Mouse (Mus musculus) limb, embryonic 10.5 days (tissue): ENCODE measurements at regions not wholly inside any gene's neighbourhood (a gene's known extent, or its start where the extent isn't known, plus 50 kb on each side); places are given as distances from the start of the nearest gene placed in this dataset.

Source experiments
- DNase-seq: peaks from one replicate; pipeline ENCODE4 v3.0.0-alpha.2; 2017; ENCODE audit warnings: low spot score
- H3K27ac ChIP-seq: fragments of 300-500 bp; sonication (generic); 2 replicates; pipeline ENCODE4 v1.5.1; 2016; ENCODE audit warnings: mild to moderate bottlenecking
- H3K27me3 ChIP-seq: fragments of 300-500 bp; sonication (generic); 2 replicates; pipeline ENCODE4 v1.6.1; 2016; ENCODE audit warnings: low read depth, mild to moderate bottlenecking; ENCODE audit not compliant: poor library complexity, severe bottlenecking
- H3K36me3 ChIP-seq: fragments of 300-500 bp; sonication (generic); 2 replicates; pipeline ENCODE4 v1.6.1; 2016; ENCODE audit warnings: mild to moderate bottlenecking, moderate library complexity
- H3K4me1 ChIP-seq: fragments of 300-500 bp; sonication (generic); 2 replicates; pipeline ENCODE4 v1.6.1; 2016
- H3K4me3 ChIP-seq: fragments of 300-500 bp; sonication (generic); 2 replicates; pipeline ENCODE4 v1.5.1; 2016; ENCODE audit warnings: mild to moderate bottlenecking, moderate library complexity
- H3K9me3 ChIP-seq: fragments of 300-500 bp; sonication (generic); replicated peaks from 2 replicates; pipeline ENCODE4 v1.6.1; 2016; ENCODE audit warnings: mild to moderate bottlenecking
- WGBS: fragments of 180-500 bp; shearing (Covaris S2); methylation state at CpG from one replicate; pipeline ENCODE4 v1.1.7; 2016; 5-methylcytosine and 5-hydroxymethylcytosine counted together

DNA sequence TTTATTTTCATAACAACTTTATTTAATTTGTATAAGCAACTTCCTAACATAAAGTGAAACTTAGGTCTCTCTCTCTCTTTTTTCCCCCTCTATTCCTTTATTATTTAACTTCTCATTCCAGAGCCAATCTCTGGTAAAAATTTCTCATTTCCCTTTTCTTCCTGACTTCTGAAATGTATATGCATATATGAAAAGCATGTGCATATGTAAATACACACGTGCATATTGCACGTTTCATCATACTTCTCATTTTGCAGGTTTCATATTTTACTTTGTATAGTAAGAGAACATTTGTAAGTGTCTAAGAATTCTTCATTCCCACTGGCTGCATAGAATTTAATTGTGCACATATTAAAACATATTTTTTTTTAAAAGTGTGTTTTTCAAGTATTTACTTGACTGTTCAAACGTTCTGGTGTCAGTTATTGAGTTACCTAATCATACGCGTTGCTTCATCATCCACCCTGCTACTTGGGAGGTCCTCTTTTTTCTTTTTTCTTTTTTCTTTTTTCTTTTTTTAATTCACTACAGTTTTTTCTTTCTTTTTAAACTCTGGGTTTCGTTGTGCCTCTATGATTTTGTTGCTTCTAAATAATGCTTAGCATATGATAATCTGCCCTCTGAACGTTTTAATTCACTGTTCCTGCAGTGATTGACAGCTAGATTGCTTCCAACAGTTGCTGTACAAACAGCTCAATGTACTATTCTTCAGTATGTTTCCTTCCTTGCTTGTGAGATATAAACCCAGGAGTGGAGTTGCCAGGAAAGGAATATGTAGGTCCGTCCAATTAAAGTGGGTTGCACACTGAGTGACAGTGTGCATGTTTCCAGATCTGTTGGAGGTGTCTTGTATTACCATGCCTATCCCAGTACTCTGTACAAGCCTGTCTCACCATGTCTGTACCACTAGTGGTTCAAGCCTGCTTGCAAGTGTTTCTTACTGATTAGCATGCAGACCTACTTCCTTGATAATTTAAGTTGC is 303.2 kb downstream of the Tmem38b start:
- WGBS = 78% methylated on average over 8 of the region's 8 CpGs
- Histone ChIP-seq H3K4me1 (no peaks in the 10 kb centered on the region), H3K4me3 (no peak overlapping the region), H3K36me3 (no peaks in the 10 kb centered on the region), H3K27me3 (0 out of 2 replicates have a peak, but pooled peaks cover 3% of the 10 kb centered on the region), H3K27ac (no peak overlapping the region), H3K9me3 (no peaks in the 10 kb centered on the region)
- no peak for DNase-seq

DNA sequence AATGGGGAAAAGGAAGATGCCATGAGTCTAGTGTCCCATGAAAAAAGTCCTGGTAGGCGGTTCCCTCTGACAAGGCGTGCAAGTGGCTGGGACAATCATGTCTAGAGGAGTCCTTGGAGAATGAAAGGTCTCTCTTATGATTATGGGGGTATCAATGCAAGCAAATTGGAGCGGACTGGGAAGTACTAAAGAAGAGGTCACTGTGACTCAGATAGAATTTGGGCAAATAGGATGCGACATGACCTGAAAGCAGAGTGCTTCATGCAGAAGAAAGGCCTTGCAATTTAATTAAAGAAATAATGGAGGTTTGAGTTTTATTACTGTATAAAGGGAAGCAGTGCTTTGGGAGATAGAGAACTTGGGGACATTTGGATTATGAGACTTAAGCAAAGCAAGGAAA is 330.3 kb downstream of the Tmem38b start:
- H3K4me1 ChIP-seq = no peaks in the 10 kb centered on the region
- no peak for DNase-seq
- H3K36me3 ChIP-seq = no peaks in the 10 kb centered on the region
- H3K9me3 ChIP-seq = no peaks in the 10 kb centered on the region
- H3K4me3 ChIP-seq = no peak overlapping the region
- WGBS = 95% methylated on average over 4 of the region's 4 CpGs
- no peaks in the 10 kb centered on the region for H3K27me3 ChIP-seq
- no peak overlapping the region for H3K27ac ChIP-seq

DNA sequence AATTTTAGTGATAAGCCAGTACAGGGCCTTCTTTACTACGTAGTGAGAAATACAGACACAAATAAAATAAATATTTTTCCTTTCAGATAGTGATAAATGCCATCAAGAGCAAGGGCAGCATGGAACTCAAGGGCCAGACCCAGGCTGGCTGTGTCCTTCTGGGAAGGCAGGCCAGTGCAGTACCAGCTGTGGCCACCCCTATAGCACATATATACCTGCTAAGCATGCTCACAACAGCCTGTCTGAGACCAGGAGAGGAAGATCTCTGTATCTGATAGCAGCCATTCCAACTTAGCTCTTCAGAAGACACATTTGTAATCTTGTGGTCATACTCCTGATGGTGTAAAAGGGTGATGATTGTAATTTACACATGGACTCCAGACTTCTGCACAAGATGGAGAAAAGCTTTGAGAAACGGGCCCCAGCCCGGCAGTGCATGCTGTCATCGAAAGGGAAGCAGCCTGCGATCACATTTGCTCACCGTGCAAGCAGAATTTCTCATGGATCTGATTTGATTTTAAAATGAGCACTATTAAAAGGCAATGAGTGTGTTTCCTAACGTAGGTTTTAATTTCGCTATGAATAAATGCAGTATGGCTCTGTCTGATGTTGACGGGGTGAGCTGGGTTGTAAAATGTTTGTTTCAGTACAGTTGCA is 335.6 kb downstream of the Tmem38b start:
- no peaks in the 10 kb centered on the region for H3K36me3 ChIP-seq
- no peaks in the 10 kb centered on the region for H3K9me3 ChIP-seq
- DNase-seq = no peak
- peaks cover 10% of the 10 kb centered on the region; the same call in 1 of the 2 replicates for H3K4me1 ChIP-seq
- no peak overlapping the region for H3K4me3 ChIP-seq
- WGBS = 91% methylated on average over 9 of the region's 9 CpGs
- H3K27ac ChIP-seq = peak overlapping the region; percentile 63
- H3K27me3 ChIP-seq = no peaks in the 10 kb centered on the region

DNA sequence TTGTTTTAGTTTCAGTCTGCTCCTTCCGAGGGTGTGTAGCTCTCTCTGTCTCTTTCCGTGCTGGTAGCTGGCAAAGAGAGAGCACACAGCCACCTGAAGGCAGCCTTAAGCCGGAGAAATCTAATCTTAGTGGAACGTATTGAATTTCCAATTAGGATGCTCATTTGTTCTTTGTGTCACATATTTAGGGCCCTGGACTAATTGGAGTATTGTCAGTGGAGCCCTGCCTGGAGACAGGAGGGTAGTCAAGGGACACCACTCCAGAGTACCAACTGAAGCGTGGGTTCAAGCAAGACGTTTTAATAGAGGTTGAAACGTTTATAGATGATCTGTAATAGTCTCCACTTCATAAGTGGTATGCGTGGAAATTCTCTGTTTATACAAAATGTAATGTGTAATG is 336.5 kb downstream of the Tmem38b start:
- peaks cover 10% of the 10 kb centered on the region; the same call in 1 of the 2 replicates for H3K4me1 ChIP-seq
- WGBS = 84% methylated on average over 8 of the region's 8 CpGs
- no peaks in the 10 kb centered on the region for H3K36me3 ChIP-seq
- DNase-seq = no peak
- H3K27ac ChIP-seq = peak overlapping the region; percentile 63
- no peaks in the 10 kb centered on the region for H3K27me3 ChIP-seq
- no peak overlapping the region for H3K4me3 ChIP-seq
- no peaks in the 10 kb centered on the region for H3K9me3 ChIP-seq

DNA sequence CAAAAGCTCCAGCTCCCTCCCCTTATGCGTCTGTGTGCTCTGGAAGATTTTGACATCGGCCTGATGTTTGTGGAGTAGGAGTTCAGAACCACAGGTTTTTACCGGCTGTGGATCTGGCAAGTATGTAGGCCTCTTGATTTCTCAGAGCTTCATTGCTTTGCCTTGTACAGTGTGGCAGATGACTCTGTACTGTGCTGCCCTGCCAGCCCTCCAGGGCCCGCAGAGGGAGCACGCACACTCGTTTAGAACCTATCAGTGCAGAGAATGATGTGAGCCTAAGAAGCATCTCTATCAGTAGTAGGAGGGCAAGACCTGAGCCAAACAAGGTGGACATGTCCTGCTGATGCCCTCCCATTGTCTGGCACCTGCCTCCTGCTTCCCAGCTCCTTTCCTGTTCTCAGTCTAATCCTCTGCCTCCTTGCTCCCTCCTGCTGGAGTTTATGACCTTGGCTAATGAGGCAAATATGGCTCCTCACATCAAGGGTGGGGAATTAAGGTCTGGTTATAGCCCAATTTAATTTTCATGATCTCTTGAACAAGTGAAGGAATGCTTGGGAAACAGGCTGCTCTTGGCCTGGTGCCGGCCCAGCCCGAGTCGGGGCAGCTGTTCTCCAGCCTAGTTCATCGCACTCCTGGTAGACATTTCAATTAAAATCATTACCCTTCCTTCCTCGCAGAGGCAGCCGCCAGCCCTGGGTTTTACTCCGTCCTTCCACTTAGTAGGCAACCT is 344.5 kb downstream of the Tmem38b start:
- DNase-seq = peak; percentile 36
- no peaks in the 10 kb centered on the region for H3K36me3 ChIP-seq
- H3K4me1 ChIP-seq = peaks cover 13% of the 10 kb centered on the region
- H3K27ac ChIP-seq = 0 out of 2 replicates have a peak overlapping the region, but pooled peaks have one; percentile 25
- no peaks in the 10 kb centered on the region for H3K27me3 ChIP-seq
- WGBS = 71% methylated on average over 13 of the region's 13 CpGs
- H3K9me3 ChIP-seq = no peaks in the 10 kb centered on the region
- no peak overlapping the region for H3K4me3 ChIP-seq

DNA sequence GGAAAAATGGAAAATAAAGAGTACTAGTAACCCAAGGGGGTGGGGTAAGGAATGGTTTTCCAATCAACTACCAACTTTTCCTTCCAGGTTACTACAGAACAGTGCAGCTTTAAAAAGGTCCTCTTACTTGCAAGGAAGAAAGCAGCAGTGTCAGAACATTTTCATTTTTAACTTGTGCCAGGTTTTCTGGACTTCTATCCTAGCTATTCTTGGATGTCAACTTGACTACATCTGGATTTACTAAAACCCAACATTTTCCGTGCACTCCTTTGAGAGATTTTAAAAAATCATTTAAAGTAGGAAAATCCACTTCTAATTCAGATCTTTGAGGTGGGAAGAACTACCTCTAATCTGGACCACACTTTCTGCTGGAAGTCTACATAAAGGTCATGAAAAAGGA is 358.4 kb downstream of the Tmem38b start:
- WGBS = 87% methylated on average over 1 of the region's 1 CpGs

DNA sequence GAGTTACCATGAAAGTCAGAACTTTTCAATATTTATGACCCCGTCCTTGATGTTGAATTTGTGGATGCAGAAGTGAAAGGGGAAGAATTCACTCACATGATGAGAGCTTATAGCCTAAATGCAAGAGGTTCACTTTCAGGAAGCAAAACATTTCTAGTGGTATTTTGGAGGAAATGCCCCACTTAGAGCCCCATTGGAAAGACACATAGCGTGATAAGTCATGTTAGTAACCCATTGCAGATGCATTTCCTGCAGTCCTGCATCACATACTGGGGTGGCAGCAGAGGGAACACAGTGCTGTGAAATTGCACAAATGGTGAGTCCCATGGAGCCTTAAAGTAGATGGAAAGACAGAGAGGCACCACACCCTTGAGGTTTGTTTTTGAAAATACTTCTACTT is 369.9 kb downstream of the Tmem38b start:
- Histone ChIP-seq H3K4me1 (no peaks in the 10 kb centered on the region), H3K27ac (no peak overlapping the region), H3K9me3 (no peaks in the 10 kb centered on the region), H3K27me3 (no peaks in the 10 kb centered on the region), H3K4me3 (no peak overlapping the region), H3K36me3 (no peaks in the 10 kb centered on the region)
- WGBS = 89% methylated on average over 2 of the region's 2 CpGs
- no peak for DNase-seq

More for the DNA sequence above, 358.4 kb downstream of the Tmem38b start:
- no peaks in the 10 kb centered on the region for H3K4me1 ChIP-seq
- DNase-seq = no peak
- H3K9me3 ChIP-seq = no peaks in the 10 kb centered on the region
- no peaks in the 10 kb centered on the region for H3K36me3 ChIP-seq
- no peak overlapping the region for H3K27ac ChIP-seq
- H3K4me3 ChIP-seq = no peak overlapping the region
- no peaks in the 10 kb centered on the region for H3K27me3 ChIP-seq

DNA sequence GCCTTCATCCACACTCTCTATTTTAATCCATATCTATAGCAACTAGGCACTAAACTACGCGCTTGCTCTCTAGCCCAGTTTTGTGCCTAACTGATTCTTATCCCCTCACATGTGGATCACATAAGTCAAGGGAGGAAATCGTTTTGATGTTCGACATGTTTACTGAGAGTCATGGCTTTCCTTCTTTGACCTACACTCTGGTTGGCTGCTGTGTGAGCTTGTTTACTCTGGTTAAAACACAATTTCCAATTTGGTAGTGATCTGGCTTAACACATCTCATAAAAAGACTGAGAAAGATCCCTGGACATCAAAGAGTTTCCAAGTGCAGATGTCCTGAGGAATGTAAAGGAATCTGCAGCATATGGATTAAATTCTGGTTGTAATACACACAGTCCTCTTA is 376.6 kb downstream of the Tmem38b start:
- H3K4me3 ChIP-seq = no peak overlapping the region
- 37% methylated on average over 4 of the region's 4 CpGs for WGBS
- no peaks in the 10 kb centered on the region for H3K27me3 ChIP-seq
- H3K9me3 ChIP-seq = no peaks in the 10 kb centered on the region
- peaks cover 6% of the 10 kb centered on the region; the same call in 1 of the 2 replicates for H3K4me1 ChIP-seq
- H3K27ac ChIP-seq = no peak overlapping the region
- DNase-seq = no peak
- no peaks in the 10 kb centered on the region for H3K36me3 ChIP-seq

DNA sequence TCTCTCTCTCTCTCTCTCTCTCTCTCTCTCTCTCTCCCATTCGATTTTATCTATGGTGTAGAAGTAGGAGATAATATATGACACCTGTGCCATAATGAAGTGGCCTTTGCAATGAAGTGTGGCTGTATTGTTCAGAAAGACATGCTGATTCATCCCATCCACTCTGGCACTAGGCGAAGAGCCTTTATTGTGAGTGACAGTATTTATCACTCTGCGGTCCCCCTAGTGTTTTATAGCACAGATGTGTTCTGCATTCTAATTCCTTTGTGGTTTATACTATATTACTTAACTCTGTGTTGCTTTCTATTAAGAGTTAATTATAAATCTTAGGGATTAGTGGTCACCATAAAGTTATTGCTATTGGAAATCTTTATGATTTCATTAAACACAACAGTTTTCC is 398.7 kb downstream of the Tmem38b start:
- Histone ChIP-seq H3K27me3 (no peaks in the 10 kb centered on the region), H3K36me3 (no peaks in the 10 kb centered on the region), H3K9me3 (no peaks in the 10 kb centered on the region), H3K27ac (no peak overlapping the region), H3K4me3 (no peak overlapping the region), H3K4me1 (no peaks in the 10 kb centered on the region)
- DNase-seq = no peak
- WGBS = 70% methylated on average over 3 of the region's 3 CpGs
